Mouse (Mus musculus): ENCODE results near the gene Gm49395. TPM values are rescaled to one million over a fixed set of nuclear protein-coding genes. Genes with fewer than 3 reads are reported as not detected.

Gene Gm49395
- polyA plus RNA-seq, 1 experiment = 1.1 TPM

DNA sequence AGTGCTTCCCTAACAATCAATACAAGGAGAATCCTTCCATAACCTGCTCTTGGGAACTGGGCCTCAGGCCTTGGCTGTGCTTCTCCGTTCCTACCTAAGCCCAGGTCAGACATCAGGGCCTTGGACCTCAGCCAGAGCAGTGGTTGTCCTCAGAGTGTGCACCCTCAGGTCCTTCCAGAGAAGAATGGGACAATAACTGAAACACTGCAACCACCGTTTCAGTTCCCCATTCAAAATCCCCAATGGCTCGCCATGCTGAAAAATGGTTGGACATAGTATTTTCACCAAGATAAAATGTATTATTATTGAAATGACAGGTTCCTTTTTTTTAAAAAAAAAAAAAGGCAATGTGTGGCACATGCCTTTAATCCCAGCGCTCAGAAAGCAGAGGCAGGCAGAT is 81.0 kb downstream of the Gm49395 start:
- H3K4me3 ChIP-seq (replicated peaks) = no peak overlapping the region
- H3K9me3 ChIP-seq (ENCODE audit: control insufficient read depth, low read length) = no peaks in the 10 kb centered on the region
- no peak for TF ChIP-seq GATA1 (IDR thresholded peaks at IDR 0.05; ENCODE audit: low read length)
- no peak for TF ChIP-seq TAL1 (IDR thresholded peaks at IDR 0.05; ENCODE audit: low read length)
- no peaks in the 10 kb centered on the region for H3K27me3 ChIP-seq (ENCODE audit: control insufficient read depth)
- no peaks in the 10 kb centered on the region for H3K36me3 ChIP-seq (ENCODE audit: control insufficient read depth)
- H3K4me1 ChIP-seq (ENCODE audit: control insufficient read depth) = no peaks in the 10 kb centered on the region

DNA sequence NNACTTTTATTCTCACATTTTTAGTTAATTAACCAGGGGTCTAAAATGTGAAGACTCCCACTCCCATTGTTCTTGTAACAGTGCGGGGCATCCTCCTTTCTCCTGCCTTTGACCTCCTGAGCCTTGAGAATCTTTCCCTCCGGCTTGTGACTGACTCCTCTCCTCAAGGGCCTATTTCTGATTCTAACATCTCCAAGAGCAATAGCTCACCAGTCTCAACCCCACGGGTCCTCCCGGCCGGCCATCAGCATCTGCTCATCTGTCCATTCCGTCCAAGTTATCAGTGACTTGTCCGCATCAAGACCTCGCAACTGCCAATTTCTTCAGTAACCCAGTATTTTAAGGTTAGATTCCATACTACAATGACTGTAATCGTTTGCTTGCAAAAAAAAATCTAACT is 84.2 kb downstream of the Gm49395 start:
- Histone ChIP-seq H3K4me1 (ENCODE audit: control insufficient read depth) (no peaks in the 10 kb centered on the region), H3K27me3 (ENCODE audit: control insufficient read depth) (no peaks in the 10 kb centered on the region), H3K4me3 (replicated peaks) (no peak overlapping the region), H3K36me3 (ENCODE audit: control insufficient read depth) (no peaks in the 10 kb centered on the region), H3K9me3 (ENCODE audit: control insufficient read depth, low read length) (no peaks in the 10 kb centered on the region)
- TF ChIP-seq TAL1 (IDR thresholded peaks at IDR 0.05; ENCODE audit: low read length) (no peak), GATA1 (IDR thresholded peaks at IDR 0.05; ENCODE audit: low read length) (no peak)

DNA sequence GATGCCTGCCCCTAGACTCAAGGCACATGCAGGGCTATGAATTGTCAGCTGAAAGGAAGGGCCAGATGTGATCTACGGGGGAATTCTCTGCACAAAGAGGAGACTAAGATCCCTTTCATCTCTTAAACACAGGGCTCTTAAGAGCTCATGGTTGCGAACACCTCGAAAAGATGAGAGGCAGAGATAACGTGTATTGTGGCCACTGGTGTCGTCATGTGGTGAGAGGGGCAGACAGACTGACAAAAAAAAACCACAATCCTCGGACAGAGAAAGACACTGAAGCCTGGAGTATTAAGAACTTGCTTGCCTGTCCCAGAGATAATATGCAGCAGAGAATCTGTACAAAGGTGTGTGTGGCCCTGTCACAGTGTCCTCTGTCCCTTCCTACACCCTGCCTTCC is 90.2 kb downstream of the Gm49395 start:
- no peaks in the 10 kb centered on the region for H3K36me3 ChIP-seq (ENCODE audit: control insufficient read depth)
- TF ChIP-seq GATA1 (IDR thresholded peaks at IDR 0.05; ENCODE audit: low read length) (peak; percentile 24; the same call in 1 of the 2 replicates), TAL1 (IDR thresholded peaks at IDR 0.05; ENCODE audit: low read length) (no peak)
- H3K27me3 ChIP-seq (ENCODE audit: control insufficient read depth) = no peaks in the 10 kb centered on the region
- H3K4me3 ChIP-seq (replicated peaks) = no peak overlapping the region
- H3K4me1 ChIP-seq (ENCODE audit: control insufficient read depth) = no peaks in the 10 kb centered on the region
- H3K9me3 ChIP-seq (ENCODE audit: control insufficient read depth, low read length) = no peaks in the 10 kb centered on the region

DNA sequence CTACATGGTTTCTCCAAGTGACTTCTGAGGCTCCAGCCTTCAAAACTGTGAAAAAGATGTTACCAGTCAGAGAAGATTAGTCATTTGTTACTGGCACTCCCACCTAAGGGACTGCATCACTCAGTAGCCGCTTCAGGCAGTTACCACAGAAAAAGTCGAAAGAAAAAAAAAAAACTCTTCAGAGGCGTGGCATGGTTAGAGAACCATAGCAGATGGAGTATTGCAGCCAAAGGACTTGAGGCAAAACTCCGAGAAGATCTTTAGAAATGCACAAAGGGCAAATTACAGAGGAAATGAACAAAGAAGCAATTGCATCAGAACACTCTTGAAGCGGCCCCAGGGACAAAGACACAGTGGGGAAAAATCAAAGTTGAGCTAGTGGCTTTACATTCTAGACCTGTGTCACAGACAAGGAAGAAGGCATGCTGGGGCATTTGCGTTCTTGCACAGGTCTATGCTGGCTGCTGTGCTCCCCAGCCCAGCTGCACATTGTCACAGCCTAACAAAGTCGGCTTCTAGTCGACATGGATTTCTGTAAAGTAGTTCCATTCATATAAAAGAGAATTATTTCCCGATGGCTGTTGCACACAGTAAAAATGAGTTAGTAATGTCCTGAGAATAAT is 95.4 kb downstream of the Gm49395 start:
- TF ChIP-seq TAL1 (IDR thresholded peaks at IDR 0.05; ENCODE audit: low read length) = no peak
- TF ChIP-seq GATA1 (IDR thresholded peaks at IDR 0.05; ENCODE audit: low read length) = no peak
- Histone ChIP-seq H3K4me3 (replicated peaks) (no peak overlapping the region), H3K27me3 (ENCODE audit: control insufficient read depth) (no peaks in the 10 kb centered on the region), H3K4me1 (ENCODE audit: control insufficient read depth) (no peaks in the 10 kb centered on the region), H3K36me3 (ENCODE audit: control insufficient read depth) (no peaks in the 10 kb centered on the region), H3K9me3 (ENCODE audit: control insufficient read depth, low read length) (no peaks in the 10 kb centered on the region)

DNA sequence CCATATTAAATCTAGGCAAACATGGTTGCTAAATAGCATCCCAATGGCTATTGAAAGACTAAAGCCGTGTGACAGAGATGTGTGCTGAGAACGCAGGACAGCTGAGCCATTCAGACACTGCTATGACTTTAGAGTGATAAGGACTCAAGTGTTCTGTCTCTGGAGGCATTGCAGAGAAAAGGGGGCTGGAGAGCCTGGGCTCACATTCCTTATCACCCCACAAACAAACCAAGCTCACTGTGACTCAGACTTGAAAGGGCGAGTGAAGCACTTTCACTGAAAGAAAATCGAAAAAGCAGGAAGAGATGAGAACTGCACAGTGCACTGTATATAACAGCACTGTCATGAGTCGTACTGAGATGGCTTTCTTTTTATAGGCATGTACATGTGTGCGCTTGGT is 96.4 kb downstream of the Gm49395 start:
- TF ChIP-seq GATA1 (IDR thresholded peaks at IDR 0.05; ENCODE audit: low read length) (no peak), TAL1 (IDR thresholded peaks at IDR 0.05; ENCODE audit: low read length) (no peak)
- Histone ChIP-seq H3K9me3 (ENCODE audit: control insufficient read depth, low read length) (no peaks in the 10 kb centered on the region), H3K36me3 (ENCODE audit: control insufficient read depth) (no peaks in the 10 kb centered on the region), H3K4me1 (ENCODE audit: control insufficient read depth) (no peaks in the 10 kb centered on the region), H3K27me3 (ENCODE audit: control insufficient read depth) (no peaks in the 10 kb centered on the region), H3K4me3 (replicated peaks) (no peak overlapping the region)

DNA sequence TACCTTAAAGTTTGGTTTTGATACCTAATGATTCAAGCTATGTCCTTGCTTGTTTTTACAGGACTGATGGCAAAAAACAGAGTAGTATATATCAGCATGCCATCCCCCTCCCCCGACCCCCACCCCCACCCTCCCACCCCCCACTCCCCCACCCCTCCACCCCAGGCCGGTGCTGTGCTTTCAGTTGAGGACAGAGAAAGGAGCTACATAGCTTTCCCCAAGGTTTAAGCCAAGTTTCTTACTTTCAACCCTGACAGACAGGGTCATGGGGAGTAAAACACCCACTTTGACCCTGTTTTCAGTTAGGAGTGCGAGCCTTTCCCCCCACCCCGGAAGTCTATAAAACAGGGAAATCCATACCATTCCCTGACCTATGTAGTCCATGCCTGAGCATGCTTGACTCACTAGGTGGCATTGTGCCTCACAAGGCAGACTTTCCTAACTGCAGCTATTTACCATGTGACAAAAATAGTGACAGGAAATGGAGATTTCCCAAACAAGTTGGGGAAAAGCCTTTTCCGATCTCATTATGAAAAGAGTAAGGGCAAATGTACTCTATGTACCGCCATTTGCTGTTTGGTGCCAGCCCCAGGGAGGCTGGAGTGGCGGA is 98.2 kb downstream of the Gm49395 start:
- no peaks in the 10 kb centered on the region for H3K36me3 ChIP-seq (ENCODE audit: control insufficient read depth)

DNA sequence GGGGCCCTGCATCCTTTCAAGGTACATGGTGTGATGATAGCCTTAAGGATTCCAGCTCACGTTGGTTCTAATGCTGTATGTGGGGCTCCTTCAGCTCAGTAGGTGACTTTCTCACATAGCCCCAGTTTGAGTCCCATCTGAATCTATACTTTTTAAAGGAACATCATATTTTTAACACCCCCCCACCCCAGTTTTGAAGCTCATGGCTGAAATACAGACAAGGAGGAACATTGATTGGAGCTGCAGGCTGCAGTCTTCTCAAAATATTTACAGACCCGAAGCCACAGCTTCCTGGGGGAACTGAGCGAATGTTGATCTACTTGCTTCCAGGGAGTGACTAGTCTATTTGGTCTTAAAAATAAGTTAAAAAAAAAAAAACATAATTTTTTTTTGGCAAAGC is 98.9 kb downstream of the Gm49395 start:
- Histone ChIP-seq H3K27me3 (ENCODE audit: control insufficient read depth) (no peaks in the 10 kb centered on the region), H3K36me3 (ENCODE audit: control insufficient read depth) (no peaks in the 10 kb centered on the region), H3K4me3 (replicated peaks) (no peak overlapping the region), H3K4me1 (ENCODE audit: control insufficient read depth) (no peaks in the 10 kb centered on the region), H3K9me3 (ENCODE audit: control insufficient read depth, low read length) (no peaks in the 10 kb centered on the region)
- no peak for TF ChIP-seq GATA1 (IDR thresholded peaks at IDR 0.05; ENCODE audit: low read length)

More for the DNA sequence above, 98.2 kb downstream of the Gm49395 start:
- H3K27me3 ChIP-seq (ENCODE audit: control insufficient read depth) = no peaks in the 10 kb centered on the region
- H3K4me3 ChIP-seq (replicated peaks) = no peak overlapping the region
- no peaks in the 10 kb centered on the region for H3K4me1 ChIP-seq (ENCODE audit: control insufficient read depth)
- no peak for TF ChIP-seq TAL1 (IDR thresholded peaks at IDR 0.05; ENCODE audit: low read length)
- TF ChIP-seq GATA1 (IDR thresholded peaks at IDR 0.05; ENCODE audit: low read length) = no peak
- H3K9me3 ChIP-seq (ENCODE audit: control insufficient read depth, low read length) = no peaks in the 10 kb centered on the region

DNA sequence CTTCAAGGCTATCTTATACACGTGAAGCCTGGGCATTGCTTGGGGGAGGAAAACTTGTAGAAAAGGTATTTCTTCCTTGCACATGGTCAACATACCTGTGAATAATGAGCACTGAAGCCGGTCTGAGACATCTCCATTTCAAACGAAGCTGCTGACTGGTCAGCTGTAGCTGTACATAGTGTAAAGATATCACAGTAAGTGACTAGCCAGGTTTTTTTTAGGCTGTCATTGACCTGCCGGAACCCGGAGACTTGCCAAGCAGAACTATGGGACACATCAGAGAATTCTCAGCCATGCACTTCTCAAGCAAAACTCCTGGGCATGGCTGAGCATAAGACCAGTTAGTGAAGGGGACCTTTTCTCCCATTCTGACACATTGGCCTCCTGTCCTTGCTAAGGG is 99.6 kb downstream of the Gm49395 start:
- Histone ChIP-seq H3K4me3 (replicated peaks) (no peak overlapping the region), H3K27me3 (ENCODE audit: control insufficient read depth) (no peaks in the 10 kb centered on the region), H3K9me3 (ENCODE audit: control insufficient read depth, low read length) (no peaks in the 10 kb centered on the region), H3K36me3 (ENCODE audit: control insufficient read depth) (no peaks in the 10 kb centered on the region), H3K4me1 (ENCODE audit: control insufficient read depth) (no peaks in the 10 kb centered on the region)
- TF ChIP-seq TAL1 (IDR thresholded peaks at IDR 0.05; ENCODE audit: low read length) = no peak
- no peak for TF ChIP-seq GATA1 (IDR thresholded peaks at IDR 0.05; ENCODE audit: low read length)

DNA sequence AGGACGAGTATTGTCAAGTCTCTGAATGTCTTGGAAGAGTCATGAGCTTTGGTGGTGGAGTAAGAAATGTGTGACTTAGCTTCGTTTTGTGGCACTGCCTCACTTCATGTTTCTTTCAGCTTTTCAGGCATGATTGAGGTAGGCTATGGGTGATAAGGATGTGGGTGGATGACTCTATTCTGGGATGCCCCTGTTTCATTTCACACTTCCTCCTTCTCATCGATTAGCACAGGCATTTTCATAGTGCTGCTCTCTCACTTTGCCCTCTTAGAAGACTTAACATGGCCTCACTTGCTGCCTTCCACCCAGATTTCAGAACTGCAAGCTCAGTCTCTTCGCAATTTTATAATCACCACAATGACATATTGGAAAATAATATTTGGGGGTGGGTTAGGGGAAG is 102.1 kb downstream of the Gm49395 start:
- no peaks in the 10 kb centered on the region for H3K27me3 ChIP-seq (ENCODE audit: control insufficient read depth)
- H3K4me1 ChIP-seq (ENCODE audit: control insufficient read depth) = no peaks in the 10 kb centered on the region
- no peaks in the 10 kb centered on the region for H3K36me3 ChIP-seq (ENCODE audit: control insufficient read depth)
- TF ChIP-seq TAL1 (IDR thresholded peaks at IDR 0.05; ENCODE audit: low read length) = no peak
- TF ChIP-seq GATA1 (IDR thresholded peaks at IDR 0.05; ENCODE audit: low read length) = no peak
- no peak overlapping the region for H3K4me3 ChIP-seq (replicated peaks)
- H3K9me3 ChIP-seq (ENCODE audit: control insufficient read depth, low read length) = no peaks in the 10 kb centered on the region

DNA sequence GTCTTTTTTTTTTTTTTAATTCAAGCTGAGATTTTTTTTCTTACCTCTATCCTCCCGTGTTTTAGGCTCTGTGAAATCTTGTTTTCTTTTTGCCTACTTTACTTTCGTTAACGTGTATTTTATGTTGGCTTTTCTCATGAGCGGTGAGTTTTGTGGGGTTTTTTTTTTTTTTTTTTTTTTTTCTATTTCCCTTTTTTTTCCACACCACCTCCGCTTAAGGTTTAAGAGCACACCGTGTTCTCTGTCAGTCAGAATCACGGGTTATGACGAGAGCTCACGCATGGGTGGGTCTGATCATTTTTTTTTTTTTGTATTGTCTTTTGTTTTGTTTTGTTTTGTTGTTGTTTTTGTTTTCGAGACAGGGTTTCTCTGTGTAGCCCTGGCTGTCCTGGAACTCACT is 103.6 kb downstream of the Gm49395 start:
- no peaks in the 10 kb centered on the region for H3K36me3 ChIP-seq (ENCODE audit: control insufficient read depth)
- TF ChIP-seq TAL1 (IDR thresholded peaks at IDR 0.05; ENCODE audit: low read length) = no peak
- no peak for TF ChIP-seq GATA1 (IDR thresholded peaks at IDR 0.05; ENCODE audit: low read length)
- no peaks in the 10 kb centered on the region for H3K9me3 ChIP-seq (ENCODE audit: control insufficient read depth, low read length)
- H3K4me1 ChIP-seq (ENCODE audit: control insufficient read depth) = no peaks in the 10 kb centered on the region
- H3K27me3 ChIP-seq (ENCODE audit: control insufficient read depth) = no peaks in the 10 kb centered on the region
- H3K4me3 ChIP-seq (replicated peaks) = no peak overlapping the region
